Mouse (Mus musculus) ZHBTc4 (cell line): ENCODE data around the gene Foxd1.

Experiments
- DNase-seq: peaks from one replicate; pipeline ENCODE4 v3.0.0-alpha.2; 2011; ENCODE audit warnings: low read depth, low spot score

The Foxd1 gene

DNA sequence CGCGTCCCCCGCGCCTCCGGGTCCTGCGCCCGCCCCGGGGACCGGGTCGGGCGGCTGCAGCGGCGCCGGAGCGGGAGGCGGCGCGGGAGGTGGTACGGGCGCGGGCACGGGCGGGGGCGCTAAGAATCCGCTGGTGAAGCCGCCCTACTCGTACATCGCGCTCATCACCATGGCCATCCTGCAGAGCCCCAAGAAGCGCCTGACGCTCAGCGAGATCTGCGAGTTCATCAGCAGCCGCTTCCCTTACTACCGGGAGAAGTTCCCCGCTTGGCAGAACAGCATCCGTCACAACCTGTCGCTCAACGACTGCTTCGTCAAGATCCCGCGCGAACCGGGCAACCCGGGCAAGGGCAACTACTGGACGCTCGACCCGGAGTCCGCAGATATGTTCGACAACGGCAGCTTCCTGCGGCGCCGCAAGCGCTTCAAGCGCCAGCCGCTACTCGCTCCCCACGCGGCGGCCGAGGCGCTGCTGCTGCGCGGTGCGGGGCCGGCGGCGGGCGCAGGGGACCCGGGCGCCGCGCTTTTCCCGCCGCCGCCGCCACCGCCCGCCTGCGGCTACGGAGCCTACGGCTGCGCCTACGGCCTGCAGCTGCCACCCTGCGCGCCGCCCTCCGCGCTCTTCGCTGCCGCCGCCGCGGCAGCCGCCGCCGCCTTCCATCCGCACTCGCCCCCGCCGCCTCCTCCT lies 973 bp downstream of the Foxd1 start:
- DNase-seq = peak; percentile 69

DNA sequence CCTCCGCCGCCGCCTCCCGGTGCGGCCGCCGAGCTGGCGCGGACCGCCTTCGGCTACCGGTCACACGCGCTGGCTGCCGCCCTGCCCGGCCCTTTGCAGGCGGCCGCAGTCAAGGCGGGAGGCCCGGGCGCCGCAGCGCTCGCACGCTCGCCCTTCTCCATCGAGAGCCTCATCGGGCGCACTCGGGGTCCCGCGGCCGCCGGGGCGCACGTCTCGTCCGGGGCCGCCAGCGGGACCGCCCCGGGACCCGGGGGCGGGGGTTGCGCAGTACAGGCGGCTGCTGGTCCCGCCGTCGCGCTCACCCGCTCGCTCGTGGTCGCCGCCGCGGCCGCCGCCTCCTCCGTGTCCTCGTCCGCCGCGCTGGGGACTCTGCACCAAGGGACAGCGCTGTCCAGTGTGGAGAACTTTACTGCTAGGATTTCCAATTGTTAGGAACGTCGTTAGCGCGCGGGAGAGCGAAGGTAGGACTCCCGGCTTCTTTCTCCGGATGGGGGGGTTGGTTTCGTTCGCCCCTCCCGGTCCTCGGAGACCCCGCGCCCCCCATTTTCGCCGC lies 1.6 kb downstream of the Foxd1 start:
- DNase-seq = peak; percentile 37

DNA sequence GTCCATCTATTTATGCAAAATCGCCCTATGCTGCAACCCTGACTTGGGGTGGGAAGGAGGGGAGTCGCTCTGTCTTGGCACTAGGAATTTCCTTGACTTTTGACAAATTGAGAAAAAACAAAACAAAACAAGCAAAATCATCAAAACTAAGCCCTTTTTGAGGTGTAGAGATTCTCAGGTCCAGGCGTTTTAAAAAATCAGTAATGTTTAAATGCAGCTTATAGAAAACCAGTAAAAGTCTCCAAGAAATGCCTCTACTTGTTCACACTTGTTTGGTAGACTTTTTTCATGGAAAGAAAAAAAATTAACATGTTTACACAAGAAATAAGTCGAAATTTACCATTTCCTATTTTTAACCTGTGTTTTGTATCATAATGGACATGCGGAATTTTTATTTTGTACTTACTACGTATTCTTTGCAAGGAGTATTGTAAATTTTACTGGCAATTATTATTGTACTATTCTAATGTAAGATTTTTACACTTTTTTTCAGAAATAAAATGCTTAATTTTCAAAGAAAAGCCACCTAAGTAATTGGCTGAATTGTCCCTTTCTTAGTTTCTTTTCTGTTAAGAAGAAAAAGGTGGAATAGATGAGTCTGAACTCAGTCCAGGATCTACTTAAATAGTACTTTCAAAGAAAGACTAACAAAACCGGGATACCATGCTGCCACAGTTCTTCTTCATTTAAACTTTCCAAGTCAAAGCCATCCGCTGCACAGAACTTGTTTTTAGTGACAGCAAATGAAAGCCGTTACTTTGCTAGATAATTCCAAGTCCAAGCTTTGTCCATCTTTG lies 2.3 kb downstream of the Foxd1 start:
- no peak for DNase-seq

DNA sequence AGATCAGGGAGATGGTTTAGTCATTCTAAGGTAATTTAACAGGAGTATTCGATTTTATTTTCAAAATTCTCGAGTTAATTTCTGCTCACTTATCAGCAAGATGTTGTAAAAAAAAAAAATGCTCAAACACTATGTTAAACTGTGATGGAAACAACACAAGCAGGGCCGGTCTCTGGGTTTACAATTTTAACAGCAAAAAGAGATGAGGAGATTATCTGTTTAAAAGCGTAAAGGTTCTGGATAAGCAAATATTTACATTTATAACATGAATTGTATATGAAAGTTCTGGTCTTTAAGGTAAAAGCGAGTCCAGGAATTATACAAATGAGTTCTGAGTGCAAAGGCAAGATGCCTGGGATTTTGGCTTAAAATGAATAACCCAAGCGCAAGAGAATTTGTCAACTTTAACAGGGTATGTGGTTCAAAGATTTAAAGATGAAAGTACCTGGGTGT lies 3.0 kb downstream of the Foxd1 start:
- no peak for DNase-seq

DNA sequence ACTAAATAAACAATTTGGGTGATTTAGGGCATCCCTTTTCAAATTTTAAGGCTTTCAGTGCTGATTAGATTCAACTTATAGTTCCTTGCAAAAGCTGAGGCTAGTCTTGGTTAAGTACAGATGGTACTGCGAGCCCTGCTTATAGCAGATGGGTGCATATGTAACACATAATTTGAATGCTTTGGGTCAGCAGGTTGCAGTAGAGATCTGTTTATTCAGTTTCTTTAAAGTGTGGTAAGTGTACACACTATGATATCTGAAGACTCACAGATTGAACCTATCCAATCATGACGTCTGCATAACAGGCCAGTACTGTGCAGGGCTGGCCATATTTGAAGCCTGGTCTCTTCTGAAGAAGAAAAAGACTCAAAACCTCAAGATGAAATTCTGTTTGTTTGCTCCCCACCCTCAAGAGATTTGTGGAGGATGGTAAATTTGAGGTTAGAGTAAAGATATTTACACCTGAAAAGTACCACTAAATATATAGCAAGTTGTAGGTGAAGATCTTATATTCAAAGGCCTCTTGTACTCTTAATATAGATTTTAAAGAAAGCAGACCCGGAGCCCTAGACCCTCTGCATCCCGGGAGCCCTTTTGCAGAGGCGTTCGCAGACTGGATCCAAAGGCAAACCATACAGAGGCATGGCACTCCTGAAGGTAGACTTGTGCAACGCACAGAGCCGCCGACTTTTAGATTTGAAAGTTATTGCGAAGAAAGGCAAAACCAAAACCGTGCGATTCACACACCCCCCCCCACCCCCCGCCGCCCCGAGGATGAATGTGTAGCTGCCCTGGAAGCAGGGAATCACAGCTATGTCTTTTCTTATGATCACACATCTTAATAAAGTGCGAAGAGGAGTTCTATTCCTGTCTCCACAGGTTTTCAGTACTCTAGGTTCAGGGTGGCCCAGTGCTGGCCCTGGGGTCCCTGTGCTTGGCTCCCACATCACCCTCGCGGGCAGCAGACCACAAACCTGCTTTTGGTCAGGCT lies 3.7 kb downstream of the Foxd1 start:
- DNase-seq = no peak

DNA sequence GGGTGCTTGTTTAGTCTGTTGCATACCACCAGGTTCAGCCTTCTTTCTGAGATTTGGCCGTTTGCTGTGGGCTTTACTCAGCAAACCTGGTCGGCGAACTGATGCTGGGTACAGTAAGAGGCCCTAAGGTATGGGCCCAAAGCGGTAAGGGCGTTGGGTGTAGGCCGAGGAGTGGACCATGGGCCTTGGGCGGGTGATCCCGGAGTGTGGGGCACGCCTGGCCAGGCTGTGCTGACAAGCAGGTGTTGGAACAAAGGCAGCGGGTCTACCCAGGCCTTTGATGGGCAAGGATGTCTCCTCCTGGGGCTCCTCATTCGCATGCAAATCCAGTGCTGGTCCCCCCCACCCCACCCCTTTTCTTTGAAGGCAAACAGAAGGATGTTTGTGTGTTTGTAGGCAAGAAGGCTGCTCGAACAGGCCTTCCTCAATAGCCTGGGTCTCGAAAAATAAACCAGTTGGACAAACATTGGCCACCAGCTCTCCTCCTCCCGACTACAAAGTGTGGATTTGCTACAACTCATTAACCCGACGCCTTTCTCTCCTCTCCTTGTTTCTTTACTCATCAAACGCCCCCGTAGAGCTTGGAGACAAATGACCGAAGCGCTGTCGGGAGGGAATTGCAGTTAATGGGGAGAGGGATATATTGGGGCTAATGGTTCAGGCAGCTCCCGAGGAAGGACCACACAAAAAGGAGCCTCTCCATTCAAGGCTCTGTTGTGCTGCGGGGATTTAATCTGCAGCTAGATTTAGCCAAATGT lies 4.6 kb downstream of the Foxd1 start:
- DNase-seq = peak; percentile 53

DNA sequence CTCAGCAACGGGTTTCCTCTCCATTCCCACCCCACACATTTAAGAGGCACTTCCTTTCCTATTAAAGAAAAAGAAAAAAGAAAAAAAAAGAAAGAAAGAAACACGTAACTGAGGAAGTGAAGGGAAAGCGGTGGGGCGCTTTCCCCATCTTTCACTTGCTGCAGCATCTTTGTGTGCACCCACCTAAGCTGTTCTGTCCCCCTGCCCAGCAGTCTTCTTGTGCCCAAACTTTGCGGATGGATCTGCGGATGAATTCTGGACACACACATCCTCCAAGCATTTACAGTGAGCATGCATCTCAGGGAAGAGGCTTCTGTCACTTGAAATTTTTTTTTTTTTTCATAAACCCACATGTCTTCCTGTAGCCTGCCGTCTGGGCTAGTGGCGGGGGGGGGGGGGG lies 5.3 kb downstream of the Foxd1 start:
- DNase-seq = no peak

DNA sequence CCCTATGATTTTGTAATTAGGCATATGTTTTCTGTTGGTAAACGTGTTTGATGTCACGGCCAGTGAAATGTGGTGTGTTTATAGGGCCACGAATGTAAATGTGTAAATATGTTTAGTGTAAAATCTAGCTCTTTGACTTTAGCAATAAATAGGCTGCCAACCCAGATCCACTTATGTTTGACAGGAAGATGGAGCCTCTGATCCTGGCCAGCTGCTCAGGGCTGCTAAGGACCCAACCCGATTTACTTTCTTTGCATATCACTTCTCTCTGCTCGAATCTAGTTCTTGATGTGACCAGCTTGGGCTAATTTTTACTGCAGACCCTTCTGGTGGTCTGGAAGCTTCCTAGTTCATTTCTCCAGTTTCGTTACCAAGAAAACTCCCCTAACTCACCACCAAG lies 6.3 kb downstream of the Foxd1 start:
- DNase-seq = no peak

DNA sequence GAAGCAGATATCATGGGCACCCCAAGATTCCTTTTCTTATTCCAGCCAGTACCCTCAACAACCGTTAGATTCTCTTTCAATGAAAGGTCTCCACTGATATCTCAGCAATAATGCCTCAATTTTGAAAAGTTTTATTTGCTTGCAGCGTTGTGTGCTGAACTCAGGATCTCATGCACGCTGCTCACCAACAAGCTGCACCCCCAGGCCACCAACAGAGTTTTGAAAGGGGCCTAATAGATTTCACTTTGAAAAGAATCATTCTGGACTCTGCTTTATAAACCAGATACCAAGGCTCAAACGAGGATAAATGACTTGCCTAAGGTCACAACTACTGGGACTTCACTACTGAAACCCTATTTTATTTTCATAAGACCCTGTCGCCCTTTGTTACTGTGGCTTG lies 7.1 kb downstream of the Foxd1 start:
- no peak for DNase-seq

DNA sequence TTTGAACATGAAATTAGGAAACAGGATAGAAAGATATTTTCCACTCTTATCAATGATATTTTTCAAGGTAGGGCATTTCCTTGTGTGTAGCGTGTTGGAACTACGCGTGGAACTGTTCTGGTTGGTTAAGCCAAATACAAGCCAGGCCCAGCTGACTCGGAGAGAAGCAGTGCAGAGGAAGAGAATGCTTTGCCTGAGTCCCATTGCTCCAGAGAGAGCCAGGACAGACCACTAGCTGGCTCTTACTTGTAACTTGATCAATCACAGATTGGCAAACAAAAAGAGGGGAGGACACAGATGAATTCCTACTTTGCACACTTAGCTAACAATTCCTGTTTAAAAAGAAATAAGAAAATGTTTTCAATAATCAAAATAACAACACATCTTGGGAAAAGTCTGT lies 9.0 kb downstream of the Foxd1 start:
- DNase-seq = no peak

DNA sequence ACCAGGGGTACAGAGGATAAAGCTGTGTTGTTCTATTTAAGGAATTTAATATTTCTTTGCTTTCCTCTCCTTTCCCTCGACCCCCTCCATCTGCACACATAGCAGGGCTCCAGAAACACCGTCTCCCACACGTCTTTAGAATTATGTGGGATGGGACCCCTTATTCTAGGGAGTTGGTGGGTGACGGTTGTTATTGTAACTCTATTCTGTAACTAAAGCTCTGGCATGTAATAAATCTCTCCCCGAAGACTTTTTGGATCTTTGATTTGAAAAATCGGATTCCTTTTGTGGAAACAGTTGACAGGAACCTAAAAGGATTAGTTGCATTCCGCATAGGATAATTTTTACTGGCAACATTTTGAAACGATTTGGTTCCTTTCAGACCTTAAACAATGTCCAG lies 11.0 kb downstream of the Foxd1 start:
- no peak for DNase-seq

DNA sequence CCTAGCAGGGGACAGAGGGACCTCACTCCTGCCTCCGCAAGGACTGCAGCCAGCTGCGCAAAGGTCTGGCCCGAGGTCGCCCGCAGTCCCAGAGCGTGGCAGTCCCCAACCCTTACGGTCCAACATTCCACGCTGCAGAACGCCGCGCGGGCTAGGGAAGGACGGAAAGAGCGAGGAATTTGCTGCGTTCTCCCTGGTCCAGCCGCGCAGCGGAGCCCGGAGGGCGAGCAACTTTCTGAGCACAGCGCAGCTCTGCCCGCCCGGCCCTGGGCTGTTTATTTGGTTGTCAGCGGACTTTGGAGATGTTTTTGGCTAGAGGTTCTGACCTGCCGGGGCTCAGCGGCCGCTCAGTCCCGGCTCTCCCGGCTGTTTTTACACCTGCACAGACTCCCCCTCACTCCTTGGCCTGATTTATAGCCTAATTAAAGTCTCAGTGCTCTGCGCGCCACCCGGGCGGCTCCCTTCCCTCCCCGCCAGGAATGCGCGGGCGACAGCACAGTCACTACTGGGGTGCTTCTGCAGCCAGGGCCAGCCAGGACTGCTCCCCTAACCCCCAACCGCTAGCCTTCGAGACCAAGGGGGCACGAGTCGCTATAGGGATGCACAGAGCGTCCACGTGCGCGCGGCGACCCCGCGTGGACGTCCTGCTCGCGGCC lies 11.9 kb downstream of the Foxd1 start:
- DNase-seq = peak; percentile 68

DNA sequence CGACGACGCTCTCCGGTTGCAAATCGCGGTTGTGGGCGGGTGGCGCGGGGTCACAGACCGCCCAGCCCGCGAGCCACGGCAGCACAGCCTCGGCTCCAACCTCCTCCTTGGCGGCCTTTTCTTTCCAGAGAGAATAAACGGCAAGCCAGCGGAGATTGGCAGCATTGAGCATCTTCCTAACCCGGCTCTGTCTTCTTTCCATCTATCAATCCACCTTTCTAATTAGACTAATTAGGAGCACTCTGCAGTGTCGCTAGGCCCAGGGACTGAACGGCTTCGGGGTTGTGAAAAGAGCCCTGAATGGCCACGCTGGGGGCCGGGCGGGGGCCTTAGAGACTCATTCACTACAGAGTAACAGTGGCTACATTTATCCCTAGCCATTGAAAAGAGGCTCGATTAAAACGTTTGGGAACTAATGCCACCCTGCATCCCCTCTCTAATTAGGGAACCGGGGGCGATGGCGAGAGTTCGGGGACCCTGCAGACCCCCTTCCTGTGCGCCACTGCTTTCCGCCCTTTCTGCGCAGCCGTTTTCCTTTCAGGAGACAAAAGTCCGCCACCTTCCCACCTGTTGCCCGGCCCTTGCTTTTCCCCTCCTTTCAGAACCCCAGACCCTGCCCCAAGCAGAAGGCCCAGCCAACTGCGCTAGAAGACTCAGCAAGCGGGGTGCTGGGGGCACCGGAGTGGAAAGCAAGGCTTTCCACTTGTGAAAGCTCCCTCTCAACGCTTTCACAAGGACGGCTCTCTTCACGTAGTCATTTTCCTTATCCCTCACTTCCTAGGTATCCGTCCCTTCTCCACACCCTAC lies 12.6 kb downstream of the Foxd1 start:
- peak; percentile 26 for DNase-seq

DNA sequence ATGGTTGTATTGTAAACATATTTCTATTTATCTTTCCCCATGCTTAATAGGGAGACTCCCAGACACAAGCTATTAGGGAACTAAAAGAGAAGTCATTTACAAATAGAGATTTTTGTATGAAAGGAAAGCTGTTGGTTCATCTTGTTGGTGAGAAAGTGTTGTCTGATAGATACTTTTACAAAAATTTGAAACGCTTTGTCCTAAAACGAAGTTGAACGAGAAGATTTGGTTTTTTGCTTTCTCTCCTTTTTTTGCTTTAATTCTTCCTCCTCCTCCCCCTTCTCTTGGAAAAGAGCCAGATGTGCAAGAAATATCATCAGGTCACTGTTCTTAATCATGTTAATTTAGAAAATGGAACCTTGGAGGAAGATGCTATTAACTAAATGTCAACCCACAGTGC lies 13.6 kb downstream of the Foxd1 start:
- no peak for DNase-seq

DNA sequence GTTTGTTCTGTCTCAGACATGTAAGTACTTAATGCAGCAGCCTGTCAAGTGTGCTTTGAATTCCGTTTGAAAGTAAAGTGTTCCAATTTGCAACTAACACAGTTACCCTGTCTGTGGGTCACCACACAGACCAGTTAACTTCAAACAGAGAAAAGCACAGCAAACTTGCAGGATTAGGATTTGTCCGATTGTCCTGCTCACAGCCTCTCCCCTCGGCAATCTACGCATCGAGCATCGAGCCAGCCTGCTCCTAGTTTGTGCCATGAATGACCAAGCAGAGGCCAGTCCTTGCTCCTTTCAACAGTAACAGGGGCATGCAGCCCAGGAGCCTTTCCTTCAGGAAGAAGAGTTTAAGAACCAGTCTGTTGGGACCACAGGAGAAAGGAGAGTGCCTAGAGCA lies 15.0 kb downstream of the Foxd1 start:
- DNase-seq = no peak

DNA sequence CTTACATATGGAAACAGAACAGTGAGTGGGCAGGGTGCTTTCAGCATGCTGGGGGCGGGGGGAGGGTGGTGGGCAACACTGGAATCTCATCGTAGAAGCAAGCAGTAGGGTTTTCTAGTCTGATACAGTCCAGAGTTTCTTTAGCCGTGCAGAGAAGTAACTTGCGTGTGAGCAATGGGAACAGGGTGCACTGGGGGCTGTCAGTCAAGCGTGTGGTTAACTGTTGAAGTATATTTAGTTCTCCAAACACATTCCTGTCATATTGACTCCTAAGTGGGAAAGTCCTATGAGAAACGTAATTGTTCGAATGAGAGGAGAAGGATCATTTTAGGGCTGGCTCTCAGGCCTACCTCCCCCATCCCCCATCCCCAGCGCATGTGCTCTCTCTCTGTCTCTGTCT lies 20.5 kb downstream of the Foxd1 start:
- no peak for DNase-seq

DNA sequence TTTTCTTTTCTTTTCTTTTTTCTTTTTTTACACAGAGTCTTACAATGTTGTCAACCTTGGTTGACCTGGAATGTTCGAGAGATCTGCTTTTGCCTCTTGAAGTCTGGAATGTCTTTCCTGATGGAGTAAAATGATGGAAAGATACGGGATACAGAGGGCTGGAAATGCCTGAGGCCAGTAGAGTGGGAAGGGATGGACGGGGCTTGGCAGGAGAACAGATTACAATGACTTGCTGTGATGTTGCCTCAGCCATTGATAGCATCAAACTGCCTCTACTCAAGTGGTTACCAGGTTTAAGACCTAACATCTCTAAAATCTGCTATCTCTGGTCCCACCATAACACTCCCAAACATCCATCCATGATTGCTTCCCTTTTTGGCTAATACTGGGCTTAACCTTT lies 20.9 kb downstream of the Foxd1 start:
- DNase-seq = no peak

DNA sequence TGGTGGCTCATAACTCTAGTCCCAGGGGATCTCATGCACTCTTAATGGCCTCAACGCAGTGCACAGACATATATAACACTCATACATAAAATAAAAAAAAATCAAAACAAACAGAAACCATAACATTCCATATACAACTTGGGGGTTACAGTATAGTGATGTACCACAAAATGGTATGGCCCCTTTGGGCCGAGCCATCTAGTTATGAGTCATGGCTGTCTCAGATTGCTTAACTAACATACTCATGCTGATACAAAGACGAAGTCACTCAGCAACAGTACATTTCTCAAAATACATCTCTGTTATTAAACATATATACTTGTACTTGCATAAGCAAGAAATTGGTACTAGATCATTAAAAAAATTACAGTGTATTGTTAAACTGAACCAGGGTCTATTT lies 23.7 kb downstream of the Foxd1 start:
- no peak for DNase-seq

DNA sequence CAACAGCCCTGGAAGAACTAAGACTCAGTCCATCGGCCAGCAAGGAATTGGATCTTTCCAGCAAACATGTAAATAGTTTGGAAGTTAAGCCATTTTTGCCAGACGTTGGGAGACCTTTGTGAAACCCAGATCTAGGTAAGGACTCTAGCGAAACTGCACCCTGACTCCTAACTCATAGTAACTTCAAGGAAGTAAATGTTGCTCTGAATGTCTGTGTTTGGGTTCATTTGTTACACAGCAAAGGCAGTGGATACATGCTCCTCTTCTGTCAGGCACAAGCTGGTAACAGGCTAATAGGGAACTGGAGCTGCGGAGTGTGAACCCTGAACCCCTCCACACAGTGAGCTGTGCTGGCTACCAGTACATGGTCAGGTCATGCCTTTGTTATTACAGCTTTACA lies 28.7 kb downstream of the Foxd1 start:
- DNase-seq = no peak
